Mouse (Mus musculus): ENCODE results near the gene Lasp1. TPM values are rescaled to one million over a fixed set of nuclear protein-coding genes. Genes with fewer than 3 reads are reported as not detected.

Lasp1 gene
- total and polyA plus RNA-seq, 3 experiments: 12.5 to 45.4 (median 18.6) TPM

DNA sequence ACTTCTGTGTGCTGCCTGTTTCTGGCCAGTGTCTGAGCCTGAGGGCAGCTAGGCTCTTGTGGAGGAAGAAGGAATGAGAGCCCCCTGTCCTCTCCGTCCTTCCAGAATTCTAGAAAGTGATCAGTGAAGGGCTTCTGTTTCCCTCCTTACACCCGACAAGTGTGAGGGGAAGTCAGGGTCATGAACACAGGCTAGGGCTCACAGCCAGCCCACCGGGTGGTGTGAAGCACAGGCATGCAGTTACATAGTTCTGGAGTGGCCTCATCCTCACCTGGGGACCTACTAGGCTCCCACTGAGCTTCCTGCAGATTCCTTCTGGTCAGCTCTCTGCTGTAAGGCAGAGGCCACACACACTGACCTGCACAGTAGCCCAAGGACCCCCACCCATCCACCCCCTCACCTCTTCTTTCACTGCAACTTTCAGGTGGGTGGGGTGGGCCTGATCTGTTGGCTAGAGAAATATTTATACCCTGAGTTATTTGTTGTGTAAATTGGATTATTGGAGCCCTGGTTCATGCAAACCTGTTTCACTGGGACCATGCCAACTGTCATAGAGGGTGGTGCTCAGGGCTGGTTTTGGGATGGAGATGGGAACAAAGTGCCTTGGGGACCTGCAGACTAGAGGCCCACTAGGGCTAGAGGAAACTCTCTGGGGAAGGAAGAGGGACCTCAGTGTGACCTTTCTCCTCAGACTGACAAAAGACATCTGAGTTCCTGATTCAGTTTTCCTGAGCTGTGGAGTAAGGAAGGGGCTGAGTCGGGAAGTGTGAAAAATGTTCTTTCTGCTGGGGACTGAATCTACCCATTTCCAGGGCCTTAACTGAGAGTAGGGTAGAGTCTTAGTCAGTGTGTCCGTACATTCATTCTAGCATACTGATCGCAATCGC, 10.7 kb downstream of the Lasp1 start:
- dilution Hi-C loops (cut with MboI; ENCODE audit: extremely low pct_ligation_motif_present, extremely low pct_unique_long_range_greater_than_20kb, low sequenced_read_pairs): no loop called here
- H3K36me3 ChIP-seq (replicated peaks in 1 of 2; ENCODE audit: control insufficient read depth in 1 of 2, insufficient read depth in 1 of 2, low read length in 1 of 2): peaks cover 5 to 71% of the 10 kb centered on the region in 2 experiments

DNA sequence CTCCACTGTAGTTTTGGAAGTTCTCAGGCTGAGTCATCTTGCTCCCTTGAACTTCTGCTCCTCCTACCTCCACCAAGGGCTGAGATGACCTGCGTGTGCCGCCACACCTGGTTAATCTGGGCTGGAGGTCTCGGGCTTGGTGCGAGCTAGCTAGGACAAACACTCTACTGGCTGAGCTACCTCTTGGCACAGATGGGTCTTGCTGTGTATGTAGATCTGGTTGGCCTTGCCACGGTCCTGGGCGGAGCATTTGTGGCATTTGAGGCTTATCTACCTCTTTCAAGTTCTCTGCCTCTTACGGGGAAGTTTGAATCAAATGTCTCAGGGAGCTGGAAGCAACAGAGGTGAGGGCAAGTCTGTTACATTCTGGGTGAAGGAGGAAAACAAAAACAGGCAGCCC, 11.6 kb downstream of the Lasp1 start:
- no peak for TF ChIP-seq MAFK (IDR thresholded peaks at IDR 0.05; ENCODE audit: insufficient replicate concordance, low read length)
- peaks cover 5 to 77% of the 10 kb centered on the region in 2 experiments for H3K36me3 ChIP-seq (replicated peaks in 1 of 2; ENCODE audit: control insufficient read depth in 1 of 2, insufficient read depth in 1 of 2, low read length in 1 of 2)
- H3K27me3 ChIP-seq (replicated peaks): no peaks in the 10 kb centered on the region
- H3K27ac ChIP-seq (ENCODE audit: insufficient read depth, low read depth): no peak overlapping the region
- H3K9me3 ChIP-seq (replicated peaks; ENCODE audit: low read length): no peaks in the 10 kb centered on the region
- DNase-seq (ENCODE audit: extremely low read depth): no peak
- peaks cover 23 to 81% of the 10 kb centered on the region in 2 experiments for H3K4me1 ChIP-seq (ENCODE audit: control insufficient read depth in 1 of 2, insufficient read depth in 2 of 2)
- no peak overlapping the region for H3K4me3 ChIP-seq (replicated peaks in 1 of 3; ENCODE audit: low read depth in 2 of 3, low read length in 2 of 3, poor library complexity in 1 of 3)
- dilution Hi-C loops (cut with MboI; ENCODE audit: extremely low pct_ligation_motif_present, extremely low pct_unique_long_range_greater_than_20kb, low sequenced_read_pairs) (no loop called here), in situ Hi-C loops (cut with MboI; ENCODE audit: low pct_ligation_motif_present, low pct_unique_long_range_greater_than_20kb, low sequenced_read_pairs) (no loop called here)
- H3K79me2 ChIP-seq (replicated peaks; ENCODE audit: control insufficient read depth, extremely low read depth, insufficient read depth, poor library complexity, severe bottlenecking): no peaks in the 10 kb centered on the region
- H3K4me2 ChIP-seq (ENCODE audit: insufficient read depth, low read depth, poor library complexity, severe bottlenecking): no peak overlapping the region
- no peak overlapping the region for H3K9ac ChIP-seq (ENCODE audit: insufficient read depth, low read depth)

More for the DNA sequence above, 10.7 kb downstream of the Lasp1 start:
- Histone ChIP-seq H3K4me1 (ENCODE audit: control insufficient read depth in 1 of 2, insufficient read depth in 2 of 2) (peaks cover 28 to 87% of the 10 kb centered on the region in 2 experiments), H3K27me3 (replicated peaks) (no peaks in the 10 kb centered on the region), H3K9me3 (replicated peaks; ENCODE audit: low read length) (no peaks in the 10 kb centered on the region), H3K27ac (ENCODE audit: insufficient read depth, low read depth) (no peak overlapping the region), H3K4me2 (ENCODE audit: insufficient read depth, low read depth, poor library complexity, severe bottlenecking) (no peak overlapping the region), H3K9ac (ENCODE audit: insufficient read depth, low read depth) (no peak overlapping the region), H3K4me3 (replicated peaks in 1 of 3; ENCODE audit: low read depth in 2 of 3, low read length in 2 of 3, poor library complexity in 1 of 3) (no peak overlapping the region), H3K79me2 (replicated peaks; ENCODE audit: control insufficient read depth, extremely low read depth, insufficient read depth, poor library complexity, severe bottlenecking) (no peaks in the 10 kb centered on the region)
- TF ChIP-seq ZKSCAN1 (IDR thresholded peaks at IDR 0.05; ENCODE audit: borderline replicate concordance, low read depth, low read length) (no peak), TCF12 (IDR thresholded peaks at IDR 0.05; ENCODE audit: low read depth, low read length) (no peak), RAD21 (IDR thresholded peaks at IDR 0.05; ENCODE audit: low read depth, low read length) (no peak)
- in situ Hi-C loops (cut with MboI; ENCODE audit: low pct_ligation_motif_present, low pct_unique_long_range_greater_than_20kb, low sequenced_read_pairs): no loop called here
- no peak for DNase-seq (ENCODE audit: extremely low read depth)

DNA sequence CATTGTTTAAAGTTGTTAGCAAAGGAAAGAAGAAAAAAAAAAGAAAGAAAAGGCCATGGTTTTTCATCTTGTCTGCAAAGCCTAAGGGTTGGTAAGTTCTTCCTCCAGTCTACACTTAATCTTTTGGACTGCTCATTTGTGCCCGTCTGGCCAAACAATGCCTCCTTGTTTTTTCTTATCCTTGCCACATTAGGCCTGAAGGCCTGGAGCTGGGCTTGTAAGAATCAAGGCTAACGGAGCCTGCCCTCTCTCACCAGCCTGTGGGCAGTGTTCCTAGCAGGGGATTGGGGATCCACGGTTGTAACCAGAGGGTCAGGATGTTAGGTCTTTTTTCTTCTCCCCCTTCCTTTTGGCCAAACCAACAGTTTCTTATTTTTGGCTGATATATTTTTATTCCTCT, 12.2 kb downstream of the Lasp1 start:
- H3K4me1 ChIP-seq (ENCODE audit: control insufficient read depth in 1 of 2, insufficient read depth in 2 of 2): peaks cover 21 to 75% of the 10 kb centered on the region in 2 experiments
- in situ Hi-C loops (cut with MboI; ENCODE audit: low pct_ligation_motif_present, low pct_unique_long_range_greater_than_20kb, low sequenced_read_pairs): no loop called here
- no peak overlapping the region for H3K9ac ChIP-seq (ENCODE audit: insufficient read depth, low read depth)

More for the DNA sequence above, 12.2 kb downstream of the Lasp1 start:
- dilution Hi-C loops (cut with MboI; ENCODE audit: extremely low pct_ligation_motif_present, extremely low pct_unique_long_range_greater_than_20kb, low sequenced_read_pairs): no loop called here
- no peaks in the 10 kb centered on the region for H3K9me3 ChIP-seq (replicated peaks; ENCODE audit: low read length)
- no peak overlapping the region for H3K4me3 ChIP-seq (replicated peaks in 1 of 3; ENCODE audit: low read depth in 2 of 3, low read length in 2 of 3, poor library complexity in 1 of 3)
- no peaks in the 10 kb centered on the region for H3K27me3 ChIP-seq (replicated peaks)
- no peak for TF ChIP-seq UBTF (IDR thresholded peaks at IDR 0.05; ENCODE audit: low read depth, low read length)
- TF ChIP-seq JUND (conservative IDR thresholded peaks at IDR 0.05; ENCODE audit: low read depth, low read length): no peak
- no peak for TF ChIP-seq MAX (IDR thresholded peaks at IDR 0.05; ENCODE audit: low read length)
- no peak for TF ChIP-seq EP300 (IDR thresholded peaks at IDR 0.05; ENCODE audit: low read length)
- TF ChIP-seq POLR2AphosphoS2 (IDR thresholded peaks at IDR 0.05; ENCODE audit: low read depth, low read length): no peak
- no peak for DNase-seq (ENCODE audit: extremely low read depth)
- no peak overlapping the region for H3K27ac ChIP-seq (ENCODE audit: insufficient read depth, low read depth)
- peaks cover 5 to 83% of the 10 kb centered on the region in 2 experiments for H3K36me3 ChIP-seq (replicated peaks in 1 of 2; ENCODE audit: control insufficient read depth in 1 of 2, insufficient read depth in 1 of 2, low read length in 1 of 2)
- no peak overlapping the region for H3K4me2 ChIP-seq (ENCODE audit: insufficient read depth, low read depth, poor library complexity, severe bottlenecking)
- no peaks in the 10 kb centered on the region for H3K79me2 ChIP-seq (replicated peaks; ENCODE audit: control insufficient read depth, extremely low read depth, insufficient read depth, poor library complexity, severe bottlenecking)

Data from CH12.LX (cell line).